Mouse (Mus musculus) induced T-regulatory cell, adult 2 months (primary cell): ENCODE measurements around the gene Olfr707.
"Not testable (repeated sequence)": the region's sequence is repeated elsewhere in the genome, so short reads cannot be mapped to it uniquely, and the experiment has no call there.

Experiments used
- DNase-seq: peaks from one replicate; pipeline ENCODE4 v3.0.0-alpha.2; 2012; ENCODE audit warnings: low read depth

Gene Olfr707

GRCm38 (mm10) chr7:106901141-106901540 is at the start of gene Olfr707:
Olfr707 (minus strand) TSS chr7:106901241.
- DNase-seq, result not testable (repeated sequence)

- no peak for DNase-seq
These were observed 47.2 kb upstream of the Olfr707 start, which contains the start of gene Olfr710 for GRCm38 (mm10) chr7:106948212-106948611. Olfr710 (minus strand) TSS chr7:106948312.

- no peak for DNase-seq
These were observed 31.1 kb upstream of the Olfr707 start, which contains the start of gene Olfr709-ps1 for GRCm38 (mm10) chr7:106932119-106932518. Olfr709-ps1 (minus strand) TSS chr7:106932219.

- not testable (repeated sequence) for DNase-seq
These were observed 19.9 kb upstream of the Olfr707 start for GRCm38 (mm10) chr7:106920961-106921360.

GRCm38 (mm10) chr7:106907676-106908075 is 6.6 kb upstream of the Olfr707 start, which contains the start of gene Olfr1532-ps1:
Olfr1532-ps1 (plus strand) TSS chr7:106908001.
- no peak for DNase-seq

- DNase-seq, result no peak
These were observed 13.0 kb downstream of the Olfr707 start, which contains the start of gene Olfr706 for GRCm38 (mm10) chr7:106888062-106888461. Olfr706 (minus strand) TSS chr7:106888162.

GRCm38 (mm10) chr7:106876791-106877190 is 24.2 kb downstream of the Olfr707 start, which contains the start of gene Olfr705:
Olfr705 (minus strand) TSS chr7:106876891.
- no peak for DNase-seq

- DNase-seq, result no peak
These were observed 38.2 kb downstream of the Olfr707 start, which contains the start of gene Olfr704 for GRCm38 (mm10) chr7:106862885-106863284. Olfr704 (plus strand) TSS chr7:106863185.

- DNase-seq, result no peak
These were observed 58.0 kb downstream of the Olfr707 start, which contains the start of gene Olfr703 for GRCm38 (mm10) chr7:106843060-106843459. Olfr703 (plus strand) TSS chr7:106843360.
